Mouse (Mus musculus): ENCODE data around the gene Smad9.
A peak's percentile ranks its signal among the peaks of the same experiment; 100 is the strongest.

DNA sequence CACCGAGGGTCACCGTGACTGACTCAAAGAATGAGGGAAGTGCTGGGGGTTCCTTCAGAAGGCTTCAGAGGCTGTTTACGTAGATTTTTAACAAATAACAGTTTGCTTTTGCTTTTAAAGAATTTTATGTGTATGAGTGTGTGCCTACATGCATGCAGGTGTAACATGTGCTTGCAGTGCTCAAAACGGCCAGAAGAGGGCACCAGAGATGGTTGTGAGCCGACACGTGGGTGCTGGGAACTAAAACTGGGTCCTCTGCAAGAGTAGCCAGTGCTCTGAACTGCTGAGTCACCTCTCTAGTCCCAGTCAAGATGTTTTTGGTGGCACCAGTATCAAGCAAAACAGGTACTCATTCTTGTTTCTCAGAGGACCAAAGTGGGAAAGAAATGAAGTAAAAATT, 18.2 kb downstream of the Smad9 start:
- TF ChIP-seq CTCF (IDR thresholded peaks at IDR 0.05; ENCODE audit: low read depth) (peak; percentile 59), EP300 (IDR thresholded peaks at IDR 0.05; ENCODE audit: low read depth) (no peak)

Data from liver, embryonic 14.5 days (tissue).